ENCODE assay signal across 22 mouse cellular contexts in genomic region chr1:78710026-78710425, GRCm38 (mm10). TPM values are rescaled to one million over a fixed set of nuclear protein-coding genes. Genes with fewer than 3 reads are reported as not detected.
DNase-seq lines count a peak whose midpoint lies in the region; ATAC-seq lines count a peak whose summit lies in the region.
"Had no signal": no experiment of that assay in that cellular context is flagged by ENCODE, and none has a peak within 500 bp of the region (broad histone marks: within the 10 kb centered on the region; RNA-seq: fewer than 3 reads in every experiment).

No protein-coding gene starts in this region.

- DNase-seq in adrenal gland, postnatal 36 days = peak; percentile 12 to 38
- no peak for DNase-seq in adrenal gland, adult 18-20 months (ENCODE audit: low spot score in 2 of 2)
- DNase-seq in lung, postnatal 36 days = peak; percentile 50
- no peak for DNase-seq in lung, postnatal 4 days
- DNase-seq in adipocyte (ENCODE audit: low spot score) = peak; percentile 44
- DNase-seq in spleen, adult 18-20 months = no peak
- DNase-seq: cerebellum, adult 18-20 months; cerebellum, adult 9-11 months; cerebellum, postnatal 36 days; forebrain, postnatal 0 days; gastrocnemius, postnatal 14 days; heart, adult 18-20 months; heart, postnatal 10 days; kidney, adult 2 months had no signal

- H3K4me1 ChIP-seq in hindbrain, embryonic 13.5 days (replicated peaks) = no peaks in the 10 kb centered on the region
- H3K4me1 ChIP-seq: embryonic facial prominence, embryonic 13.5 days; forebrain, embryonic 13.5 days; heart, embryonic 10.5 days; intestine, embryonic 15.5 days had no signal

- no peaks in the 10 kb centered on the region for H3K9me3 ChIP-seq in hindbrain, embryonic 13.5 days
- H3K9me3 ChIP-seq: embryonic facial prominence, embryonic 13.5 days; forebrain, embryonic 13.5 days; heart, embryonic 10.5 days; intestine, embryonic 15.5 days had no signal

- H3K27ac ChIP-seq in hindbrain, embryonic 13.5 days = no peak overlapping the region
- H3K27ac ChIP-seq: embryonic facial prominence, embryonic 13.5 days; forebrain, embryonic 13.5 days; heart, embryonic 10.5 days; hindbrain, embryonic 14.5 days; intestine, embryonic 15.5 days had no signal

- H3K36me3 ChIP-seq in hindbrain, embryonic 13.5 days = peaks cover 9% of the 10 kb centered on the region
- H3K36me3 ChIP-seq: intestine, embryonic 15.5 days had no signal

- no peaks in the 10 kb centered on the region for H3K27me3 ChIP-seq in hindbrain, embryonic 13.5 days
- H3K27me3 ChIP-seq: embryonic facial prominence, embryonic 13.5 days; forebrain, embryonic 13.5 days; intestine, embryonic 15.5 days; Patski had no signal

- no peak for ATAC-seq in hindbrain, embryonic 13.5 days (ENCODE audit: low FRiP score)
- ATAC-seq: activated CD4-positive, CD25-positive, alpha-beta regulatory T cell, adult 4 months; forebrain, embryonic 13.5 days; forebrain, postnatal 0 days; intestine, embryonic 15.5 days; Patski had no signal

- no peak overlapping the region for H3K9ac ChIP-seq in hindbrain, embryonic 13.5 days
- H3K9ac ChIP-seq: embryonic facial prominence, embryonic 13.5 days; forebrain, embryonic 13.5 days; forebrain, postnatal 0 days; hindbrain, embryonic 14.5 days; intestine, embryonic 15.5 days had no signal

- H3K4me2 ChIP-seq in hindbrain, embryonic 13.5 days = no peak overlapping the region
- H3K4me2 ChIP-seq: embryonic facial prominence, embryonic 13.5 days; forebrain, embryonic 13.5 days; hindbrain, embryonic 14.5 days; intestine, embryonic 15.5 days had no signal

- H3K4me3 ChIP-seq in hindbrain, embryonic 13.5 days = no peak overlapping the region
- H3K4me3 ChIP-seq: embryonic facial prominence, embryonic 13.5 days; forebrain, embryonic 13.5 days; heart, embryonic 10.5 days; intestine, embryonic 15.5 days had no signal

RNA-seq across cellular contexts. Expression of gene Utp14b, which starts 52.2 kb away (rescaled TPM):
- 1 to 10 TPM; 4.1 TPM for total RNA-seq in adrenal gland, postnatal 36 days (2021)
- total RNA-seq in adrenal gland, adult 18-20 months (2021) = 1 to 10 TPM; 3.2 to 5.0 TPM
- polyA plus RNA-seq in hindbrain, embryonic 13.5 days (2015; fragmentation: Nextera tagmentation; extraction: Ambion mirVana) = 2.6 and 2.9 TPM in 2 replicates

RNA-seq across cellular contexts. Expression of gene Acsl3, which starts 52.4 kb away (rescaled TPM):
- 10 to 100 TPM; 24.6 to 25.0 TPM for total RNA-seq in adrenal gland, postnatal 36 days (2021)
- 10 to 100 TPM; 30.1 to 35.5 TPM for total RNA-seq in adrenal gland, adult 18-20 months (2021)
- 73.3 and 78.5 TPM in 2 replicates for polyA plus RNA-seq in hindbrain, embryonic 13.5 days (2015; fragmentation: Nextera tagmentation; extraction: Ambion mirVana)

Comparison
In these comparisons a context has a peak if more than half of its experiments do, and no peak if none do; other contexts are left out.
1. DNase-seq: peak in adrenal gland, postnatal 36 days (2 of 2), lung, postnatal 36 days (single experiment) and adipocyte (single experiment); none in adrenal gland, adult 18-20 months (0 of 2), lung, postnatal 4 days (0 of 2) and spleen, adult 18-20 months (0 of 2).